Mouse (Mus musculus) CD4-positive helper T cell, adult 2 months (primary cell): ENCODE data around the gene Fam71d.
A peak's percentile ranks its signal among the peaks of the same experiment; 100 is the strongest.

Experiments
- DNase-seq: peaks from one replicate; pipeline ENCODE4 v3.0.0-alpha.2; 2012; ENCODE audit warnings: low read depth, missing footprints, low spot score

Gene Fam71d

GRCm38 (mm10) chr12:78691325-78691724 is at the start of gene Fam71d:
Gene Fam71d (plus strand): TSS chr12:78691535.
- no peak for DNase-seq

- no peak for DNase-seq
Measured at GRCm38 (mm10) chr12:78643691-78644090, 47.6 kb upstream of the Fam71d start.

- no peak for DNase-seq
Measured at GRCm38 (mm10) chr12:78645282-78645681, 46.1 kb upstream of the Fam71d start.

DNA sequence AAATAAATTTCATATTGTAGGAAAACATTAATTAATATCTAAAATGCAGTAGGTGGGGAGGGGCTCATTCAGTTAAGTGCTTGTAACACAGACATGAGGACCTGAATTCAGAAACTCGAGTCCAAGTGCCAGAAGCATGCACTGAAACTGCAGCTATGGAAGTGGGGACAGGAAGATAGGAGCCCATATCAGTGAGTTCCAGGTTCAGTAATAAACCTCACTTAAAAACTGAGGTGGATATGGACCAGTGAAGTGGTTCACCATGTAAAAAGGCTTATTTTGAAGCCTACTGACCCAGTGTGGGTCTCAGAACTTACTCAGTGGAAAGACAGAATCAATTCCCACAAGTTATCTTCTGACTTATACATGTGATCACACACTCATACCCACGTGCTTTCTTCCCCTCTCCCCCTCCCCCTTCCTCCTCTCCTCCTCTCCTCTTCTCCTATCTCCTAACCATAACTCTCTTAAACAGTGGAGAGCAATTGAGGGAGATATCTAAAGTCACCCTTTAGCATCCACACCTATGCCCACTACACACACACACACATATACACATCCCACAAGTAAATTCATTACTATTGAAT is 31.5 kb upstream of the Fam71d start:
- no peak for DNase-seq

- DNase-seq = no peak
Measured at GRCm38 (mm10) chr12:78678101-78678806, 13.1 kb upstream of the Fam71d start.

- no peak for DNase-seq
Measured at GRCm38 (mm10) chr12:78678807-78679189, 12.5 kb upstream of the Fam71d start.

DNA sequence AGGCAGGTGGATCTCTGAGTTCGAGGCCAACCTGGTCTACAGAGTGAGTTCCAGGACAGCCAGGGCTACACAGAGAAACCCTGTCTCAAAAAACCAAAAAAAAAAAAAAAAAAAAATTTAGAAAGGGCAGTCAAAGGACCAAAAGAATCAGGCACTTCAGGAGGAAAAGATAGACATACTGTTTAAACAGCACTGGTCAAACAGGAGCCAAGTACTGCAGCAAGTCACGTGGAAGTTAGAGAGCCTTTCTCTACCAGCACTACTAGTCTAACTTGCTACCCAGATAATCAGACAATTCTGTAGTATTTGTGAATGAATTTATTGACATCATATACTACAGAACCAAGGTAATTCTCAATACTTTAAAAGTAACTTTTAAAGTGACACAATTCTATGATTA is 10.3 kb upstream of the Fam71d start:
- DNase-seq = no peak

GRCm38 (mm10) chr12:78682279-78682678 is 9.1 kb upstream of the Fam71d start:
- DNase-seq = no peak

DNA sequence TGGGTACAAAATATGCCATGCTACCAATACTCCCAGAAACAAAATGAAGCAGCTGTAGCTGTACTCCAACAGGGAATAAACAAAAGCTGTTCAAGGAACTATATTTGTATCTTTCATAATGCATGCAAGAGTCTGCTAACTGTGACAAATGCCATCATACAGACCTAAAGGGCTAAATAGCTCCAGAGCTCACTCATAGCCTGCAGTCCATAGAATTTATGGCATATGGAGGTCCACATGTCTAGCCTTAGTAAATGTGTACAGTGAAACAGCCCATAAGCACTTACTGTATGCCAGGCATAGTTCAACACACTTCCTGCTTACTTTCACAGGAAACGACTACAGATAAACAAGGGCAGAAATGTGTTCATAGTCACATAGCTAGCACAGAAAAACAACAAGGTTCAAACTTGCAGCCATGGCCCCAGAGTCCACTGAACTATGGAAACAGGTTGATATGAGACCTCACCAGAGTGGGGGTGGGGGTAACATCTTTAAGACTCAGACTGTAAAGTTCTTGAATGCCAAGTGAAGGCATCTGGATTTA is 5.6 kb upstream of the Fam71d start:
- DNase-seq = peak; percentile 9

GRCm38 (mm10) chr12:78688876-78689275 is 2.5 kb upstream of the Fam71d start:
- DNase-seq = no peak

DNA sequence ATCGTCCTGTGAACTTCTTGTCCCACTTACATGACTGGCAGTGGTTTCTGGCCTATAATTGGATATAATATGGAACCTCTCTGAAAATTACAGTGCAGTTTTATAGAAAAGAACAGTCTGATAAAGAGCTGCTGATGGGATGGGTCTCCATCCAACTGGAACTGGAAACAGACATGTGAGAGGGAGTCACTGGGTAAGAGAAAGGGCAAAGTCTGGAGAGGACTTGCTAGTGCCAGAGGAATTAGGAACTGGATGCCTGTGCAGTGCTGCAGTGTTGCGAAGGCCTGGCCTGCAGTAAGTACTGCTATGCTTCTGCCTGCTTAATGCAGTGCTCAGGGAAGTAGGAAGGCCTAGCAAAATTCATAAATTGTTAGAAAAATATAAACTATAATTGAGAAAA is 1.9 kb downstream of the Fam71d start:
- DNase-seq = no peak

GRCm38 (mm10) chr12:78717783-78718182 is 26.4 kb downstream of the Fam71d start:
- no peak for DNase-seq

GRCm38 (mm10) chr12:78727723-78728122 is 36.4 kb downstream of the Fam71d start:
- DNase-seq = no peak

DNA sequence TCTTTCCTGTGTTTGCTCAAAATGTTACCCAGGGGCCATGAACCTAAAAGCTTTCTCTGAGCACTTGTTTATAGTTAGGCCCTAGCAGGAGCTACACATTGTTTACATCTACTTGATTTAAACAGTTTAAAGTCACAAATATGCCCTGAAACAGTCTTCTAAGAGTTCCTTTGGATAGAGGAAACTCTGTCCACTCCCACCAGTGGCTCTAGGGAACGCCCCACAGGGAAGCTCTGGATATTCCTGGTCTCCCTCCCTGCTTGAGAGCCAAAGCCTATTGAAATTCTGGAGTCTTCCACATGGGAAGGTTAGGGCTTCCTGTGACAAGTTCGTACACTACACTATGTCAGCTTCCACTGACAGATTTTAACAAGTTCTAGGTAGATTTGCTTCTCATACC is 48.3 kb downstream of the Fam71d start:
- no peak for DNase-seq

GRCm38 (mm10) chr12:78740289-78740688 is 49.0 kb downstream of the Fam71d start:
- DNase-seq = no peak

GRCm38 (mm10) chr12:78746226-78746625 is 54.9 kb downstream of the Fam71d start:
- no peak for DNase-seq

DNA sequence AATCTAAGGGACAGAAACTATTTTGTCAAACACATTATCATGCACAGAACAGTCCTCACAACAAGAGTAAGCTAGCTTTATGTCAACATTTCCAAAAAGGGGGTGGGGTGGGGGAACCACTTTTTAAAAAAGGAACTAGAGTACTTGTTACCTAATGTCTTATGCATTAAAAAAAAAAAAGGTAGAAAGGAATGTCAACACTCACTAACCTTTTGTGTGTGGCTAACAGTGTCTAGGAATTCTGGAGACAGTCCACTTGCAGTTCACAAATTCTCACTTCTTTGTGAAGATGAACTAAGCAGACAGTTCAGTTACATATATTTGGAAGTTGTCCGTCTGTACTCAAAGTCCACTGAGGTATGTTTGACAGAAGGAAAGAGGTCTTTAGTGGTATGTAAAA is 56.1 kb downstream of the Fam71d start:
- DNase-seq = no peak

DNA sequence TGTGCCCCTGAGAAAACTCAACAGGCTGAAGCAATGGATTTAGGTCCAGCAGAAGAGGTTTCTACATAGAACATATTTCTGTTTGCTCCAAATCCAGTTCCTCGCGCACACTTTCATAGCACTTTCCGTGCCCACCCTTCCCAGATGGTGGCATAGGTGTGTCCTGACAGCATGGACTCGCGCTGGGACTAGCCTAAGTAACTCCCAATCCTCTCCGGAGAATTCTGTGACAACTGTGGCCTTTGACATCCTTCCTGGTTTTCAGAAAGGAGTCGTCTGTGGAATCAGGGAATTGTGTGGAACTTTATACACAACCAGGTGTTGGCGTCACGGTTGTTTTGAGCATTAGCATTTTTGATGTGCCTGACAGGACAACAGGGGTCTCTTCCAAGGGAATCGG is 56.8 kb downstream of the Fam71d start:
- DNase-seq = no peak

DNA sequence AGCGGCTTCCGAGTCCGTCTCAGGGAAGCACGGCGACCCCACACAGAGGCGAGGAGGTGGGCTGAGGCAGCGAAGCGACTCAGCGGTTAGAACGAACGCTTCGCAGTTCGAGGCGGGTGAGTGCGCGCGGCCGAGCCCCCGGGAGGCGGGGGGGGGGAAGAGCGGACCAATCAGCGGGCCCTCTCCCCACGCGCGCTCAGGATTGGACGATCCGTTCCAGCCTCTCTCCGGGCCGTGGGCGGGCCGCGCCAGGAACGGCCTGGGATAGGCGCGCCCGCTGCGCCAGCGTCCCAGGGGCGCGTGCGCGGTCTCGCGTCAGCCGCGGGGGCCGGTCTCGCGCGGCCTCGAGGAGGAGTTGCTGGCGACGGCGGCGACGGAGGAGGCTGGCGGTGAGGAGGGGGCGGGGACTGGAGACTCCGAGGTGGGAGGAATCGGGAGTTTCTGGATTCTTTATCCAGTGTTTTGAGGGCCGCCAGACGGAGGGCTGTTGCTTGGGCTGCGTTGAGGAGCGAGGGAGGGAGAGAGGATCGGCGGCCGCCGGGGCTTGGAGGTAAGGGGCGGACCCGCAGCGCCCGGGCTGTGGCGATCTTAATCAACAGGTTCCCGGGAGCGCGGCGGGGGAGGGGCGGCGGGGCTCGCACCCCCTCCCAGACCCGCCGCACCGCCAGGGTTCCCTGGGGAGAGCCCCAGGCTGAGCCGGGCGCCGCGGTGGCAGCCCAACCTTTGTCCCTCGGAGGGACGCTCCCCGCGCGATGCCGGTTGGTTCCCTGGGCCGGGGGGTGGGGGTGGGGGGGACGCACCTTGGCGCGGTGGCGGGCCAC is 57.4 kb downstream of the Fam71d start, which contains the start of gene Mpp5:
Gene Mpp5, plus strand, starts transcription at position 351 of the 821 bp plus-strand sequence.
- peak; percentile 99 for DNase-seq

DNA sequence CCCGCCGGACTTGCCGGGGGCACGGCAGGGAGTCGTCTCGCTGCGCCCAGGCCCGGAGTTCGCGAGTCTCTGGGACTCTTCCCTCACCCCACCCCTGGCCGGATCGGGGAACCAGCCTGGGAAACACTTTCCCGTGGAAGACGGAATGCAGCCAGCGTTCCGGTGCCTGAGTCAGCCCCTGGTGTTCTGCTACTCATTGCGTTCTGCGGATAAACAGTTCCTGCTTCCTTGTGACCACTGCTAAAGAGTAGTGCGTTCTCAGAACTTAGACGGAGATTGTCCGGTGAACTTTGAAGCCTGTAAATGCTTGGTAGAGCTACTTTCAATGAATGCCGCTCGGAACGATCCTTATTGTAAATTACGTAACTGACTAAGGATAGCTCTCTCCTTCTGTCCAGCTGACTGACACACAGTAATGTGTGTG is 58.1 kb downstream of the Fam71d start:
- no peak for DNase-seq

GRCm38 (mm10) chr12:78761979-78762378 is 70.6 kb downstream of the Fam71d start:
- DNase-seq = no peak

DNA sequence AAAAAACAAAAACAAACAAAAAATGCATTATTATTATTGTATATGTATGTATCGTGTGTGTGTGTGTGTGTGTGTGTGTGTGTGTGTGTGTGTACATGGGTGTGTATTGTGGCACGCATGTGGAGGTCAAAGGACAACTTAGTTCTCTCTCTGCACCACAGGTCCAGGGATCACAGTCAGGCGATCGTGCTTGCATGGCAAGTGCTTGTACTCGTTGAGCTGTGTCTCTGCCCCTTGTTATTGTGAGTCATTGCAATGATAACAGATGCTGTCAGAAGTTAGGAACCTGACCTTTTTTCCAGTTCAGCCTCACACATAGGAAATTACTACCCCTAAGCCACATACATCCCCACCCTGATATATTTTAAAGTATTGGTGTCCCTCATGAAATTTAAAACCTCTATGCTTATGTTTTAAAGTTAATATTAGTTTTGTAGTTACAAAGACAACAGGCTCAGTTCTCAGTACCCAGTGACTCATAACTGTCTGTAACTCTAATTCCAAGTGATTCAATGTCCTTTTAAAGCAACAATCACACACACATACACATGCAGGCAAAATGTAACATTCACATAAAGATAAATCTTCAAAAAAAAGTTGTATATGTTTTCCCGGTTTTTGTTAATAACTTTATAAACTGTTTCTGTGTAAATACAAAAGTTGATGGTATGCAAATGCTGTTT is 77.8 kb downstream of the Fam71d start:
- no peak for DNase-seq
